Mouse (Mus musculus) right cerebral cortex, adult 2 months (tissue): ENCODE measurements around the gene Ebna1bp2.

Experiments
- DNase-seq, 2 experiments: peaks; one replicate each; pipeline ENCODE4 v3.0.0; 2021 to 2022; ENCODE audit warnings: low spot score in 2 of 2

The Ebna1bp2 gene

DNA sequence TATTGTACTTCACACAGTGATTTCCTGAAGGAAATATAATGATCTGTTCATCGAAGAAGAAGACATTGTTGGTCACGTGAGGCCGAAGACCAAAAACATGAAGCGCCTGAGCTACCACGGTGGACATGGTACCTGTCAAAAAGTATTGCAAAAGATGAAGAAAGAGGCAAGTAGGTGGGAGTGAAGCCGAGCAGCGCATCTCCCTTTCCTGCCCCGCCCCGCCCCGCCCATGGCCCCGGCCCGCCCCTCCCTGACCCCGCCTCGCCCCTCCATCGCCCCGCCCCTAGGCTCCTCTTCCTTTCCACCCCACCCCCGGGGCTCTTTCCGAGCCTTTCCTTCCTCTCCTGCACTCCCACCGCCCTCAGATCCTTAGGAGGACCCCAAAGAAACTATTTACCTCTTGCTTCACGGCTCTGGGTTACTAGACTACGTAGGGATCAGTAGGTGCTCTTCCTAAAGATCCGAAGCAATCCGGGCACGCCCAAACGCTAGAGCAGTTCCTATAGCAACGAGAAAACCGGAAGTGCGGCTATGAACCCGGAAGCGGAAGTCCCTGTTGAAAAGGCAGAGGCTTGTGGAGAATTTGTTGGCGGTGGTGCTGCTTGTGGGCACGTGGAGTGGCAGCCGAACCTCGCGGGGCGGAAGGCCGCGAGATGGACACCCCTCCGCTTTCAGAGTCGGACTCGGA is at the start of gene Ebna1bp2, which contains the start of gene Cfap57:
Gene Ebna1bp2 (plus strand): TSS at position 521 of the 688 bp plus-strand sequence.
Gene Cfap57 (minus strand): TSS at position 499 of the 688 bp plus-strand sequence.
- DNase-seq = peak; percentile 93 to 96

DNA sequence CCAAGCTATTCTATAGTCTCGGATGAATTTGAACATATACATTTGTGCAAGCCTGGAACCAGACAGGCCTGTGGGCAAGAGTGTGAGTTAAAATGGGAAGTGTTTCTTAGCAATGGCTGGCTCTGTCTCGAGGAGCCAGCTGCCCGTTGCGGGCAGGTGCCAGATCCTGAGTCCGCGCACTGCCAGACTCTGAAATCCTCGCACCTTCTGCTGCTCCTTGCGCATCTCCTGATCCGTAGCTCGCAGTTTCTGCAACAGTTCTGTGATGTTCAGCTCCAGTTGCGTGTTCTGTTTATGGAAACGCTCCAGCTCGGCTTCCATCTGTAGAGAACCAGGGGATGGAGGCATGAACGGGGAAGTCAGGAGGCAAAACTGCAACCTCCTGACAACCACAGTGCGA is 49.2 kb upstream of the Ebna1bp2 start:
- DNase-seq = peak; percentile 68 to 70

DNA sequence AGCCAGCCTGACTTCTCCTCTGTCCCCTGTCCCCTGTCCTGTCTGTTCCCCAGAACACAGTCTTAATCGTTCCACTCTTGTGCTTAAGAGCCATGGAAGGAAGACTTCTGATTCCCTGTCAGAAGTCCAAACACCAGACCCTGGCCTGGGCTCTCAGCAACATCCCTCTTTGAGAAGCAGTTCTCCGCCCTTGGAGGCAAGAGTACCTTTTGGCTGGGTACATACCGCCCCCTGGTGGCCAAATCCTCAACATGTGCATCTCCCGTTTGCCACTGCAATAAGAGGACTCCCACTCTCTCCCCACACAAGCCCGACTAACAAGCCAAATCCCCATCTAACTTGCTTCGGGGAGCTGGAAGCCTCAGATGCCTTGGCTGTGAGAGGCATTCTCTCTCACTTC is 44.5 kb upstream of the Ebna1bp2 start:
- DNase-seq = peak; percentile 94 to 95

DNA sequence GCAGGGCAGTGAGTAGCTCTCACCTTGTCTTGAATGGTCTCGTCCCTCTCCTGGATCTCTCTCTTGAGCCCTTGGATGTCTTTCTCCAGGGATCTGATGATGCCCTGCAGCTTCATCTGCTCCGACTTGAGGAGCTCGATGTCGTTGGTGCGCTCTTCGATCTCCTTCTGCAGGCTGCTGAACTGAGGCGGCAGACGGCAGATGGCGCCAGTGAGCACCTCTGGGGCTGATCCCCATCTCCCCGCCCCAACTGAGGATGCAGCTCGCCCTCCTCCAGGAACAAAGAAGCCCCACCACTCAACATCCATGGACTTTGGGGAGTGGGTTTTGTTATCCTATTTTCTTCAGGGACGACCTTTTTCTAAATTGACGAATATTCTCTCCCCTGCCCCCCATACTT is 41.3 kb upstream of the Ebna1bp2 start:
- DNase-seq = peak in 1 of 2 experiments; percentile 29

DNA sequence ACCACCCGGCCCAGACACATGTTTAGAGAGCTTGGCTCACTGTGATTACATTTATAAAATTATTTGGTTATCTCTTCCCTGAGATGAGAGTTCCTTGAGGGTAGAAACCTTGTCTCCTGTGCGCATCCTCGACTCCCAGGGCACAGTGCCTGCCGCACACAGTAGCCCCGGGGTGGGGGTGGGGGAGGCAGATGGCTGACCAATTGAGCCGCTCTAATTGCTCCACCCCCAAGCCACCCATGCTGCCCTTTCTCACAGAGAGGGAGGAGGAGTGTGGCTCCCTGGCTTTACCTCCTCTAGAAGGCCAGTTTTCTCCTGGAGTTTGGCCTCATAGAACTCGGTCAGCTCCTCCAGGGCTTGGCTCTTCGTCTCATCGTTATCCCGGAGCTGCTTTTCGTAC is 39.1 kb upstream of the Ebna1bp2 start:
- DNase-seq = no peak

DNA sequence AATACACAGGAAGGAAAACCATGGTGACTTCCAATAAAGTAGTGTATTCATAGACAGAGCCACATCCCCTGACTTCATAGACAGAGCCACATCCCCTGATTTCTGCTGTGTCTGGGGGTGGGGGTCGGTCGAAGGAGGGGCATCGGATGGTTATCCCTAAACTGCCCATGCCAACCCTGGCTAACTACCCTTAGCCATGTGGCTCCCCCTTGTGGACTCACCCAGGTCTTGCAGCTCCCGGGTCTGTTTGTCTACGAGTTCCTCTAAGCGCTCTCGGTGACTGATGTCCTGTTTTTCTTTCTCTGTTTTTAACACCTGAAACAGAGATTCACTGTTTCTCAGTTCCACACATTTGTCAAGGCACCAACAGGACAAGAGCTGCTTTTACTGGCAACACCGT is 38.0 kb upstream of the Ebna1bp2 start:
- no peak for DNase-seq

DNA sequence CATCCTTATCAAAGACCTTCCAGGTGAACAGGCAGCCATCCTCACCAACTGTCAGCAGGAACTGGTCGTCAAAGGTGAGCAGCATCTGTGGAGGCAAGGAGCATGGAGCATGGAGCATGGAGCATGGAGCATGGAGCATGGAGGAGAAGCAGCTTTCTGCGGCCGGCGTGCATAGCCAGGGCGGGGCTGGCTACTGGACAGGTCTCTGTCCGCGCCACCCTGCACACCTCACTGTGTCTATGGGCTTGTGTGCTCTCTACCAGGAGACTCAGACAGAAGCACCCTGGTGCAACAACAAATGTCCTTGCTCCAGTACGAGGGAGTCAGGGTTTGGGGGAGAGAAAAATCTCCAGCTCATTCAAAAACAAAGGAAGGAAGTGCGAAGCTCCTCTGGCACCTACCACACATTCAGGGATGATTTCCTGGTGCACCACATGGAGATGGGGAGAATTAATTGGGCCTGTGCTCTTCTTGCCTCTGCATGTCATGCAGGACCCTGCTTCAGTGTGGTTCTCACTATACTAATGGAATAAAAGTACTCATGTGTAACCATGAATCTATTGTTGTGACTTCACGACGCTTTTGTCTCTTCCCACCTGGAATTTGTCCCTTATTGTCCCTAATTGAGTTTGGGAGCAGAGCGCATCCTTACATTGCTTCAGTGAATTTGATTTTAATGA is 31.4 kb upstream of the Ebna1bp2 start:
- no peak for DNase-seq

DNA sequence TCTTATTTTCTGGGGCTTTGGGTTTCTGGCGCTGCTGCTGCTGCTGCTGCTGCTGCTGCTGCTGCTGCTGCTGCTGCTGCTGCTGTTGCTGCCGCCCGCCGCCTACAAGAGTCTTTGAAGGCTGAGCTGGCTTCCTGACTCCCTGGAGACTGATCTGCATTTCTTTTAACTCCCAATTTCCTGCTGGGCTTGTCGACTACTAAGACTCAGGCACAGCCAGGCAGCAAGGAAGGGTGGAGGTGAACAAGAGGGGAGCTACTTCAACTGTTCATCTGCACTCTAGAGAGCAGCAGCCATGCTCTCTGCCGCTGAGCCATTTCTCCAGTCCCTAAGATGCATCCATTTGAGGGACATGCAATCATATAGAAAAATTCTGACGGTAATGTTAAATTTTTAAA is 30.9 kb upstream of the Ebna1bp2 start:
- DNase-seq = no peak

DNA sequence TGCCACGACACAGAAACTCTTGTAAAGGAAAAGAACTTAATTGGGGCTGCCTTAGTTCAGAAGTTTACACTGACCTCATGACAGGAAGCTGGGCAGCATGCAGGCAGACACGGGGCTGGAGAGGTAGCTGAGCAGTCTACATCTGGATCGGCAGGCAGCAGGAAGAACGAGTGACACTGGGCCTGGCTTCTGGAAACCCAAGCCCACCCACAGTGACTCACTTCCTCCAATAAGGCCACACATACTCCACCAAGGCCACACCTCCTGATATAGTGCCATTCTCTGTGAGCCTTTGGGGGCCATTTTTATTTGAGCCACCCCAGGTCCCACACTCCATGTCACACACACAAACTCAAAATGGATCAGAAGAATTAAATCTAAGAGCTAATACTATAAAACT is 16.5 kb upstream of the Ebna1bp2 start:
- no peak for DNase-seq

DNA sequence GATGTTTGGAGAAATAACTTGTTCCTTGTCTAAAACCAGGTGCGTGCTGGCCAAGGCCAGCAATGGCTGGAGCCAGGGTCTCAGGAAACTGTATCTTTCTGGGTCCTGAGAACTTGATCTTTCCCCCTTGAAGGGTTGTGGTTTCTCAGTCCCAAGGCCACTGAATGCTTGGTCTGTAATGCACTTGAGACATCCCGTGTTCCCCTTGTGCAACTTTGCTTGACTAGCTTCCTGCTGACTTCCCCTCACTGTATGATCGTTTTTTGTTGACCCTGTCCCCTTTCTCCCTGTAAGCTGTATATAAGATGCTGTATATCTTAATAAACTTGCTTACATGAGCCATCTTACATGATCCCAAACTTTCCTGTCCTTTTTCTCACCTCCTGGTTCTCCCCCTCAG is 10.8 kb upstream of the Ebna1bp2 start:
- DNase-seq = no peak

DNA sequence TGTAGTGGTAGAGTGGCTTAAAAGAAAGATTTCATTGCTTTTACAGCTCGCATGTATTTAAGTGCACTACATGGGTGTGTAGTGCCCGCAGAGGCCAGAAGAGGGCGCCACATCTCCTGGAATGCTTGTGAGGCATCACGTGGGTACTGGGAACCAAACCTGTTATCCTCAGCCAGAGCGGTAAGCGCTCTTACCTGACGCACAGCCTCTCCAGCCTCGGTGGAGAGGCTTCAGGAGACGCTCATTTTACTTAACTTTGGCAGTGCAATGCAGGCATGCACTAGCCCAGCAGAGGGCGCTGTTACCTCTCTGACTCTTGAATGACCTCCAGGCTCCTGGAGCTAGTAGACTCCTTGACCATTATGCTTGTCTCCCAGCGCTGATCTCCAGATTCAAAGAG is 8.0 kb upstream of the Ebna1bp2 start:
- peak in 1 of 2 experiments; percentile 15 for DNase-seq

DNA sequence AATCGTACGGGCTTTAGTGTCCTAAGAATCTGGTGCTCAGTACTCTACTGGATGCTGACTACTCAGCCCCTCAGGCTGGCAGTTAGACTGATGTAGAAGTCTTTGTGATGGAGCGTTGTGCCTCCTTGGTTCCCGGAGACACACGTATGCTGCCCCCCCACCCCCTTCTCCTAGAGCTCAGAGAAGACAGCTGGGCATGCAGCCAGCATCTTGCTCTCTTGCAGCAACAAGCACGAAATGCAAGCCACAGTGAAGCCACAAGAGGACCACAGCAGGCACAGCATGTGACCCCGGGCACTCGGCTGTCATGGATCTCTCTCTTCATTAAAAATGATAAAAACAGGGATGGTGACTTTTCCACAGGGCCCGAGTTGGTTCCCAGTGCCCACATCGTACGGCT is 5.2 kb upstream of the Ebna1bp2 start:
- no peak for DNase-seq

DNA sequence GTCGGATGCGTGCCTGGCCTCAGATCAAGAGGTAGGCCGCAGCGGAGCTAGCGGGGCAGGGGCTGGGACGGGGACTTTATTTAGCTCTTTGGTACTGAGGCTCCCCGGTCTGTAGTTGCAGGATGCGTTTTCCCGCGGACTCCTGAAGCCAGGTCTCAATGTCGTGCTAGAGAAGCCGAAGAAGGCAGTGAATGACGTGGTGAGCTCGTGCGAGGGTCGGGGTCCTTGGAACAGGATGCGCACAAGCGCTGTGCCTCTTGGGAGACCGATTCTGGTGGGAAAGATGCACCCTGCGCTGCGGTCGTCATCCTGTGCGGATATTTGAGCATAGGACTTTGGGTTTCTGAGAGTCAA is 345 bp downstream of the Ebna1bp2 start:
- DNase-seq = no peak

DNA sequence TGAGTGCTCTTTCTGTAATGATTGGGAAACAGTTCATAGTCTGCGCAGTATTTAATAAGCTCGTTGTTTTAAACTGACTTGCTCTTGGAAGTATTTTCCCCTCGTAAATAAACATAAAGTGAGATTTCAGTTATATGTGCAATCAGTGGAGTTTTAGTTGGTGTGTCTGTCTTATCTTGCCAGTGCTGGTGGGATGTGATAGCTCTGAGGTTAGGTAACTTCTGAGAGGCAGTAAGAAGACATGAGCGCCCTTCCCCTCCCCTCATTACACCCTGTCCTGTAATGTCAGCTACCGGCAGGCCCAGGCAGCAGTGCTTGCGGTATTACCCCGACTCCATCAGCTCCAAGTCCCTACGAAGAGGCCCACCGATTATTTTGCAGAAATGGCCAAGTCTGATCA is 1.2 kb downstream of the Ebna1bp2 start:
- no peak for DNase-seq

DNA sequence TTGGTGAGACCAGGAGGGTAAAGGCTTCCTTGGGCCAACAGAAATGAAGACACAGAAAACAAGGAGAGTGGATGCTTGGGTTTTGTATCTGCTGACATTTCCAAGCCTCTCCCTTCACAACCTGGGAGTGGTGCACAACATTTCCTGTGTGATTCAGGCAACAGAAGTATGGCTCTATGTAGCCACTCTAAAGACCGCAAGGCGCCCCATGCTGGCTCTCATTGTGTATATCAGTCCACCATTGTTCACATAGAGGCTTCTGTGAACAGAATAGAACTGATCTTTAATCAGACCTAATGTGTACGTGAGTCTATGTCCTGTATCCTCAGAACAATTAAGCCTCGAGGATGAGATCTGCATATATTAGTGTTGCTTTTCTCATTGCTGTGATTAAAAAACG is 9.7 kb downstream of the Ebna1bp2 start:
- no peak for DNase-seq

DNA sequence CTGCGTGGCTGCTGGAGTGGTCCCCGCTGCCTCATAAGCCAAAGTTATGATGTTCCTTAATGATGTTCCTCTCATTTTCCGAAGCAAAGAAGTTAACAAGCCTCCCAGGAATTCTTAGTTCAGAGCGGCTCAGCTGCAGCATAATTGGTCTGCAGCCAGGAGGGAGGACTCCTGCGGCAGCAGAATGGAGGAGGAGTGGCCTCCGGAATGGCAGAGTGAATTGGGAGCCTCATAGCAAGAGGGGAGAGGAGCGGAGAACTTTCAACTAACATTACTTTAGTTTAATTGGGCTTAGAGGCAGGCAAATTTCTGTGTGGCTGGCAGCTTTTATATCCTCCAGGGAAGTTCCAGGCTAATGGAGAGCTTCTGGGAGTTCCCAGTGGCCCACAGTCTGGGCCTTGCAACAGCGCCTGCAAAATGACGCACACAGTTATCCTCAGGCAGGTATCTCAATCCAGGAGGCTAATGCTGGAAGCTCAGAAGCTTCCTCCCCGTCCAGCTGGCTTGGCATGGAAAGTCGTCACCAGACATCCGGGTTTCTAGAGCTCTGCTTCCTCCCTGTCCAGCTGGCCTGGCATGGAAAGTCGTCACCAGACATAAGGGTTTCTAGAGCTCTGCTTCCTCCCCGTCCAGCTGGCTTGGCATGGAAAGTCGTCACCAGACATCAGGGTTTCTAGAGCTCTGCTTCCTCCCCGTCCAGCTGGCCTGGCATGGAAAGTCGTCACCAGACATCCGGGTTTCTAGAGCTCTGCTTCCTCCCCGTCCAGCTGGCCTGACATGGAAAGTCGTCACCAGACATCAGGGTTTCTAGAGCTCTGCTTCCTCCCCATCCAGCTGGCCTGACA is 22.0 kb downstream of the Ebna1bp2 start:
- peak in 1 of 2 experiments; percentile 22 for DNase-seq

DNA sequence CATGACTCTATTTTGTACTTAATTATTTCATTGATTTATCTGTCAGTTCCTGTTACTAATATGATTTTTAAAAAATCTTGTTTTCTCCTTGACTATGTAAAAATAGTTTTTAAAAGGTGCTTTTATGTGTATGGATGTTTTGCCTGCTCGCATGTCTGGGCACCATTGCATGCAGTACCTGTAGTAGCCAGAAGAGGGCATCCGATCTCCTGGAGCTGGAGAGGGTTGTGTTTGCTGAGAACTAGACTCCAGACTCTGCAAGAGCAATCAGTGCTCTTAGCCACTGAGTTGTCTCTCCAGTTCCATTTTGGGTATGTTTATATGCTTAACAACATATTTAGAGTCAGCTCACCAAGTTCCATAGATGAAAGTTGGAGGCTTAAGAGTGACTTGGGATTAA is 24.6 kb downstream of the Ebna1bp2 start:
- peak; percentile 69 to 78 for DNase-seq

DNA sequence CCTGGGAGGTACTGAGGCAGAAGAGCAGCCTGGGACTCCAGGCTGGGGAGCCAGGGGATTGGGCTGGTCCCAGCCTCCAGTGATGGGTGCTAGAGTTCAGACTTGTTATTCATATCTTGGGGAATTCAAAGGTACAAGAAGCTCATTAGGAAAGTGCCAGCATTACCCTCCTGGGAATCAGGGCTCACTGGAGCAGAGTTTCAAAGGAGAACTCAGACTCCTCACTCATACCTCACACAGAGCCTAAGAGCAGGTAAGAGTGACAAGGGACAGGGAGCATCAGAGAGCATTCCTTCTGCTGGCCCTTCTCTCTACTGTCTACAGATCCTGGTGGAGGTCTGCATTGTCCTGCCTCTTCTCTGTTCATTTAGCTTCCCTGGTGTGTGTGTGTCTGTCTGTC is 38.1 kb downstream of the Ebna1bp2 start, which contains the start of gene Olfr62:
Gene Olfr62 (plus strand): TSS at position 301 of the 400 bp plus-strand sequence.
- DNase-seq = no peak
